1 mouse cellular context compared by ENCODE assay signal in the genomic region with DNA sequence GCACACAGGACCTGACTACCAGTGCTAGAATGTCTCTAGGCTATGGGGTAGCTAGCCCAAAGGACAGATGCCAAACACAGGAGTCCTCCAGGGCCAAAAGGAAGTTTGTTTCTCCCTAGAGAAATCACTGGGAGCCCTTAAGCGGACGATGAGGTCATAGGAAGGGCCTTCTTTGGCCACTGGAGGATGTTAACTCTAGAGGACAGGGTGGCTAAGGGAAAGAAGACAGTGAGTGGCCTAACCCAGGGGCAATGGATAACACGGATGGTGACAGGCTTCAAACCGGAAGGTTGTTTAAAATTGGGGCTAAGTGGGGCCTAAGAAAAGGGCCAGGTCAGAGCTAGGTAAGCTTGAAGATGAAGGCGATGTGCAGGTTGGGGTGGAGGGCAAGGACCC.
TF ChIP-seq lines count a peak whose summit lies in the region.

No protein-coding gene starts in this region.

TF ChIP-seq in CH12.LX, 34 proteins besides CTCF, POLR2A, EP300 and RAD21 (continued from another document):
- no peak for TF ChIP-seq HCFC1 (IDR thresholded peaks at IDR 0.05; ENCODE audit: low read depth, low read length)
- no peak for TF ChIP-seq RCOR1 (conservative IDR thresholded peaks at IDR 0.05; ENCODE audit: low read depth, low read length)
